Mouse (Mus musculus): ENCODE data around the gene Rap1gap. TPM values are rescaled to one million over a fixed set of nuclear protein-coding genes. Genes with fewer than 3 reads are reported as not detected.

Rap1gap gene
- total RNA-seq, 2 experiments from 2014 or later = 13.8 to 19.4 TPM

DNA sequence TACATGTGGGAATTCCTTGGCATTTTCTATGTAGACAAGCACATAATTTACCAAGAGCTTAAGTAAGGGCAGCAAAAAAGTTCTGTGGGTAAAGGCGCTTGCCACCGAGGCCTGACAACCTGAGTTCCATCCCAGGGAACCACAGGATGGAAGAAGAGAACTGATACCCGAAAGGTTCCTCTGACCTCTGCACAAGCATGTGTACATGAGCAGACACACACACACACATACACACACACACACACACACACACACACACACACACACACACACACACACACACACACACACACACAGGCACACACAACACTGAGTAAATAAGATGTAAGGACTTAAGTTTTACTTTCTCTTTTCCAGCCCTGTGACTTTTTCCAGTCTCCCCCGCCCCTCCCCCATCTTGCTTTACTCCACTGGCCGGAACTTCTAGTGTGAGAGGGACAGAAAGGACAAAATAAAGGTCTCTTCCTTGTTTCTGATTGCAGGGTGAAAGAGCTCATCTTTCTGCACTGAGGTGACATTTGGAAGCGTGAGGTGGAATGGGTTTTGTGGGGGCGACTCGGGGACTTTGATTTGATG is 99.5 kb downstream of the Rap1gap start:
- DNase-seq (ENCODE audit: low spot score) = no peak
- intact Hi-C loops (cut with DNase I) = no loop called here

DNA sequence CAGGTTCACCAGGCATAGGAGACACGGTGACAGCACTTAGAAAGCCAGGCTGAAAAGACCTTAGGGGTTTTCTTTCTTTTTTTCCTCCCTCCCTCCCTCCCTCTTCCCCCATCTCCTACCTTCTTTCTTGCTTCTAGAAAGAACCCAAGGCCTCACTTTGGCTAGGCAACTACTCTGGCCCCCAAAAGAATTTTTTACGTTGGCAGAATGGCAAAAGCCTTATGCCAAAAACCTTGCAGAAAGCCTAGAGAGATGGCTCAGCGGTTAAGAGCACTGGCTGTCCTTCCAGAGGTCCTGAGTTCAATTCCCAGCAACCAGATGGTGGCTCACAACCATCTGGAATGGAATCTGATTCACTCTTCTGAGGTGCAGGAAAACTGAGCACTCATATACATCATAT is 100.1 kb downstream of the Rap1gap start:
- intact Hi-C loops (cut with DNase I) = no loop called here
- no peak for DNase-seq (ENCODE audit: low spot score)

DNA sequence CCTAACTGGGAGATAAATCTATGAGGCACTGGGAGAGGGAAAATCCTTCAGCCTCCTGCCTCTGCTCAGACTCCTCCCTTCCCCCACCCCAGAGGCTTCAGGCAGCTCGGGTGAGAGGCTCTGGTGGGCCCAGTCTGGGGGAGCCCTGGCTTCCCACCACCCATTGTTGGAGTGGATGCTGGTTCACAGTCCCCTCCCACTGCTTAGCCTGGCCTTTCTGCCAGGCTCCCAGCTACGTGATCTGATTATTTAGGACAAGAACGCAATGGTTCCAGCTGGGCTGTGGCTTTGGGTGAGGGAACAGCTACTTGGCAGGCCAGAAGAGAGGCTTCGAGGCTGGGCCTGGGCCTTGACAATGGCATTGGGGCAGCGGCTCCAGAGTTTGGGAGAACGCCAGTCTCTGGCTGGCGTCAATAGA is 101.0 kb downstream of the Rap1gap start:
- no peak for DNase-seq (ENCODE audit: low spot score)
- intact Hi-C loops (cut with DNase I) = no loop called here

DNA sequence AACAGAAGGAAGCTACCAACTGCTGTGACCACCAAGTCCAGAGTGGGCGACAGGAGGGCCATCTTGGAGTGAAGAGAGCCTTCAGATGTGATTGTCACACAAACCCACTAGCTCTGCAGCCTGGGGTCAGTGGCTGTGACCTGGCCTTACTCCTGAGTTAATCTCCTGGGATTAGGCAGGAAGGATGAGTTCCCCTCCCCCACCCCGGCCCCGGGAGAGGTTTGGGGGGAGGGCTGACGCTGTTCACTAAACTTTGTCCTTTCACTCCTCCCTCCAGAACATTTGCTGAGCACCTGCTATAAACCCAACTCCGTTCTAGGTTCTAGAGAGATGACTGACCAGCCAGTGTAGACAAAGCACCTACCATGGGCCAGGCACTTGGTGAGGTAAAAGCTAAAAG is 101.8 kb downstream of the Rap1gap start:
- no peak for DNase-seq (ENCODE audit: low spot score)
- intact Hi-C loops (cut with DNase I) = no loop called here

DNA sequence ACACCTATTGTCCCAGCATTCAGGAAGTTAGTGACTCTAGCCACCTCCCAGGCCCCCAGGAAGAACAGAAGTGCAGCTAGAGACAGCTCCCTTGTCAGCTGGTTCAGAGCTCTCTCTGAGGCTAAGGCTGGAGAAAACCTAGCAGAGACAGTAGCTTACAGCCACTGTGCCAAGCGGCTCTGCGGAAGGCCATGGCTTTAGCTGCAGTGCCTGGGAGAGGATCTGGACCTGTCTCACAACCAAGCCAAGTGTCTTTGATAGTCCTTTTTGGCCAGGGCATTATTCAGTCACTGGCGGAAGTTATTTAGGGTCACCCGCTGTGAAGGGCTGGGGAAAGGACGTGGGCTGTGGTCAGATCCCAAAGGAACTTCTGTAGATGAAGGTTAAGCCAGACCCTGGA is 103.9 kb downstream of the Rap1gap start:
- intact Hi-C loops (cut with DNase I) = no loop called here
- DNase-seq (ENCODE audit: low spot score) = no peak

DNA sequence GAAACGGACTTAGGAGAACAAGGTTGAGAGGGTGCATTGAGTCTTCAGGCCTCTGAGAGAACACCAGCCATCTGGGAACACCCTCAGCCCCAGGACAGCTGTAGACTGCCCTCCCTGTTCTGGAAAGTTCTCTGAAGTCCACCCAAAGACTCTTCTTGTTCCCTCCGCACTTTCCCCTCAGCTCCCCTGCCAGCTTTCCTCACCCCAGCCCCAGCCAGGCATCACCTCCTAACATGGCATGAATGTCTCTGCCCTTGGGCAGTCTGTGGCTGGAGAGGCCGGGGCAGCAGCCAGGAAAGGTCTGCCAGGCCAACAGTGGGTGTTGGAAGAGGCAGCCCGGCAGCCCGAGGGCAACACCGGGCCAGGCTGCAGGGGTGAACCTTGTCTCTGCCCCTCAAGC is 104.3 kb downstream of the Rap1gap start:
- intact Hi-C loops (cut with DNase I) = no loop called here
- DNase-seq (ENCODE audit: low spot score) = peak; percentile 45

DNA sequence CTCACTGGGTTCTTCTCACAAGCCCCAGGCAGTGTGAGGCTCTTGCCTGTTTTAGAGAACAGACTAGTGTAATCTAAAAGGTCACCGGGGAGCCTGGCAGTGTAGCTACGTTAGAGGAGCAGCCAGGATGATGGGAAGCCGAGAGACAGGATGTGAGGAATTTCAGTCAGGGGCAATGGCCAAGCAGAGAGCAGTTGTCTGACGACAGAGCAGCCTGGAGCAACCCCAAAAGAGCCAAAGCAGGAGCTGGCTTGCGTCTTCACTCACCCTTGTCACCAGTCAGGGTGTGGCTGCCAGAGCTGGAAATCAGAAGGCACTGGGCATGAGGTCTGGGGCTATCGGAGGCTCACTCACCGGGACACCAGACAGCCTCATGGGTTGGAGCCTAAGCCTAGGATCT is 105.1 kb downstream of the Rap1gap start:
- peak; percentile 67 for DNase-seq (ENCODE audit: low spot score)
- intact Hi-C loops (cut with DNase I) = loop anchor here (5.0 kb wide), 1 partner anchor 32 kb away; no protein-coding TSS in a partner anchor

DNA sequence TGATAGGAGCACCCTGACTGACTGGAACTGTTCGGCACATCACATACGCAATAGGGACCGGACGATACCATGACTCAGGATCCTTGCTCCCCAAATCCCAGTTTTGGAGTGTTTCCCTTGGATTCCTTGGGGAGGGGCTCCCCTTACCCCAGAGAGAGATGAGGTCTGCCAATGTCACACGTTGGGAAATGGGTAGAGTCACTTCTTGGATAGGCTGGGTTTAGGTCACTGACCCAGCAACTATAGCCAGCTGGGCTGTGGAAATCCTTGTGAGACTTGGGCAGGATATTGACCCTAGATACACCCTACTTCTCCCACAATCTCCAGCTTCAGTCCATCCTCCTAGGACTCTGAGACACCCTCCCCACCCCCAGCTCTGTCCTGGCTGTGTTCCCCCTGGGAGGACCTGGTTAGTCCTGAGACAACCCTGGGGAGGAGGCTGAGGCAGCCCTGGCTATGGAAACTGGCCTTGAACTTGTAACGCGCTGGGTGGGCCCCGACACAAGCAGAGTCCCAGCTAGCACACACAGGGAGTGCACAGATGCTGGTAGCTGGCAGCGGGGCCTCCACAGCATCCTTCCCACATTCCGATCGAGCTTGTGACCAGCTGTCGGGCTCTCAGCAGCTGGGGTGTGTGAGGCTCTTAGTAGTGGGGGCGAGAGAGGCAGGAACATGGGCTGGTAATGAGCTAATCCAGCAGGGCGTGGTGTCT is 106.5 kb downstream of the Rap1gap start:
- DNase-seq (ENCODE audit: low spot score) = peak; percentile 69
- intact Hi-C loops (cut with DNase I) = loop anchor here (5.0 kb wide), 1 partner anchor 34 kb away; no protein-coding TSS in a partner anchor

DNA sequence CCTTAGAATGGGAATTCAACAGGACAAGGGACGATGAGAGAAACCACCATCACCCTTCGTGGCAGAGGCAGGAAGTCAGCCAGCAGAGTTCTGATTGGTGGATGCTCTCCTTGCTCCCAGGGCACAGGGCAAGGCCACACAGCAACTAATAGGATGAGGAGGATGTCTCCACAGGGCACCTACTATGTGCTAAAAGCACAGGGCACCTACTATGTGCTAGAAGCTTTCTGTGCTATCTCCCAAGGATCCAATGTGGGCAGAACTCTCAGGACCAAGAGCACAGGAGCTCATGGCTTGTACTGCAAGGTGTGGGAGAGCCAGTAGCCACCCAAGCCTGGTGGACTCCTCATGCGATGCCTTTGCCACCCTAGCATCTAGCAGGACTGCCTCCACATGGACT is 107.2 kb downstream of the Rap1gap start:
- intact Hi-C loops (cut with DNase I) = loop anchor here (5.0 kb wide), 1 partner anchor 34 kb away; no protein-coding TSS in a partner anchor
- DNase-seq (ENCODE audit: low spot score) = no peak

DNA sequence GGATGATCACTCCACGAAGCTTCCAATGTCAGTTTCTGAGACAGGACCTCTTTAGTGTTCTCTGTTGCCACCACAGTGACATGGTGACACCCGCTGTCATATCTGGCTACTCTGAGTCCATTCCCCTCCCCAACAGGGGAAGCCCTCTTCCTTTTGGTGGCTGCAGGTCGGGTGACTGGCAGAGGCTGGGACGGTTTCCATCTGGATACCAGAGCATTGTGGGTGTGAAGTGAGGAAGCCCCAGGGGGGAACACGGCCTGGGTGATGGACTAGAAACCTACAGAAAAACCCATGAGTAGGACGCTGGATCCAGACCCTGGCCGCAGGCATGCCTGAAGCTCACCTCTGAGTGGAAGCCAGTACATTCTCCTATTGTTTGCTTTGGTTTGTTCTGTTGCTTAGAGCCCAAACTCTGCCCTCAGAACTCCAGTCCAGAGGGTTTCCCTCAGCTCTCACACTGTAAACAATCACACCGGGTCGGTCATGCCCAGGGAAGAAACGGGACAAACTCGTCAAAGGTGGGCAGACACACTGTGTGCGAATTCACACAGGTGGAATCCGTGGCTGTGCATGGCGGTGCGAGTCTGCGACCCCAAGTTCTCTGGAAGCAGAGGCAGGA is 108.0 kb downstream of the Rap1gap start:
- intact Hi-C loops (cut with DNase I) = loop anchor here (5.0 kb wide), 1 partner anchor 35 kb away; no protein-coding TSS in a partner anchor
- no peak for DNase-seq (ENCODE audit: low spot score)

DNA sequence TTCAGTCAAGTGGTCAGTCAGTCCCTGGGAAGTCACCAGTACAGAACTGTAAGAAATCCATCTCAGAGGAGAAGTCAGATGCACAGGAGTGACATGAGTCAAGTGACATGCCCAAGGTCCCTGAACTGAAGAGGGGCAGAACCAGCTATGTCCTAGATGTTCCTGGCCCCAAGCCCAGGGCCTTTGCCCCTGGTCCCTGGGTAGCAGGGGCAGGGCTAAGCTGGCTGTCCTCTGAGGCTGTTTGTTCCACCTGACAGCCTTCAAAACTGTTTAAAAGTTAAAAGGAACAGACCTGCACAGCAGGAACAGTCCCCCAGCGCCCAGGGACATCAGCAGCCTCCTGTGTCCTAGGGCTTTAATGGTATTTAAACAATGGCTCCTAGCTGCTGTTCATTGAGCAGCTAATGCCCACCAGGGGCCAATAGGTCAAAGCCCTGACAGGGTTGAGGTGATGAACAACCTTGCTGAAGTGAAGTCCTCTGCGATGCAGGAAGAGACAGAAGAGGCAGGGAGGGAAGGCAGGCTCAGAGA is 108.9 kb downstream of the Rap1gap start:
- no peak for DNase-seq (ENCODE audit: low spot score)
- intact Hi-C loops (cut with DNase I) = loop anchor here (5.0 kb wide), 1 partner anchor 36 kb away; no protein-coding TSS in a partner anchor

DNA sequence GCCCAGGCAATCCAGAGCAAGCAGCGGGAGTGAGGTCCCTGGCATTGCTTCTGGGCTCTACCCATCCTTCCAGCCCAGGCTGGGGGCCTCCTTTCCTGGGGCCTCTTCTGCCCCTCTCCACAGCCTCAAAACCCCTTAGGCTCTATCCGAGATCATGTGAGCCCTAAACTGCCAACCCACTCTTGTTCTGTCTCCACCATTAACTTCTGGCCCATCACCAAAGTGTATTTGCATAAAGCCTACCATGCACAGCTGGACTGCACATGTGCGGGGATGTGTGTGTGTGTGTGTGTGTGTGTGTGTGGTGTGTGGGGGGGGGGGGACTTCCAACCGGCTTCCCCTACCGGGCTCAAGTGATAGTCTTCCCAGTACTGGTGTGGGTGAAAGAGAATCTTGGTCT is 109.5 kb downstream of the Rap1gap start:
- intact Hi-C loops (cut with DNase I) = loop anchor here (5.0 kb wide), 1 partner anchor 37 kb away; no protein-coding TSS in a partner anchor

DNA sequence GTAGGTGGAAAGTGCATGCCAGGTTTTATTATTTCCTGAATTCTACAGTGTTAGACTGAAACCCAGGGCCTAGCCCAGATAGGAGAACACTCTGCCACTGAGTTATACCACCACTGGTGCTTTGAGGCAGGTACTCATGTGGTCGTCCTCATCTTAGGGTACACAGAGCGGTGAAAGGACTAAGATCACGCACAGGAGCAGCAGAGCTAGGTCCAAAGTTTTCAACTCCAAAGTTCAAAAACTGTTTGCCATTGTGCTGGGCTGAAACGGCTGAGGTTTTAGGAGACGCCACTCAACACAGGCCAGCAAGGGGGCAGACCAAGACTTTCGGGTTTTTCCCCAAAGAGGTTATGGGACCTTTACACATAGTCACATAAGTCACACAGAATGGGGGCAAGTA is 110.0 kb downstream of the Rap1gap start:
- intact Hi-C loops (cut with DNase I) = loop anchor here (5.0 kb wide), 1 partner anchor 37 kb away; no protein-coding TSS in a partner anchor
- no peak for DNase-seq (ENCODE audit: low spot score)

More for the DNA sequence above, 109.5 kb downstream of the Rap1gap start:
- no peak for DNase-seq (ENCODE audit: low spot score)

DNA sequence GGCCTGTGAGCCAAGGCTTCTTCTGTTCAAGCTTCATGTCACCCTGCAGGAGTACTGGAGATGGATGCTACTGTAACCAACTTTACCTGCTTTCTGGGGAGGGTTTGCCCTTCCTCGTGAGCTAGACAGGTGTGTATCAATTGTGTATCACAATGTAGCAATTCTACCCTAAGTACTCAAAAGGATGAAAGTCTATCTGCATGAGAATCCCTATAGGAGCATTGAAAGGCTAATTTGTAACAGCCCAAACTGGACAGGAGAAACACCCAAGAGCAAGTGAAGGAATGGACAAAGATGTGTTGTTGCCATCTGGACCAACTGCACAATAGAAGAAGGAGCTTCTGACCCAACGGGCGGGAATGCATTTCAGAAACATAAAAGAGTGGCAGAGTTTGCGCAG is 113.3 kb downstream of the Rap1gap start:
- intact Hi-C loops (cut with DNase I) = no loop called here
- DNase-seq (ENCODE audit: low spot score) = no peak

DNA sequence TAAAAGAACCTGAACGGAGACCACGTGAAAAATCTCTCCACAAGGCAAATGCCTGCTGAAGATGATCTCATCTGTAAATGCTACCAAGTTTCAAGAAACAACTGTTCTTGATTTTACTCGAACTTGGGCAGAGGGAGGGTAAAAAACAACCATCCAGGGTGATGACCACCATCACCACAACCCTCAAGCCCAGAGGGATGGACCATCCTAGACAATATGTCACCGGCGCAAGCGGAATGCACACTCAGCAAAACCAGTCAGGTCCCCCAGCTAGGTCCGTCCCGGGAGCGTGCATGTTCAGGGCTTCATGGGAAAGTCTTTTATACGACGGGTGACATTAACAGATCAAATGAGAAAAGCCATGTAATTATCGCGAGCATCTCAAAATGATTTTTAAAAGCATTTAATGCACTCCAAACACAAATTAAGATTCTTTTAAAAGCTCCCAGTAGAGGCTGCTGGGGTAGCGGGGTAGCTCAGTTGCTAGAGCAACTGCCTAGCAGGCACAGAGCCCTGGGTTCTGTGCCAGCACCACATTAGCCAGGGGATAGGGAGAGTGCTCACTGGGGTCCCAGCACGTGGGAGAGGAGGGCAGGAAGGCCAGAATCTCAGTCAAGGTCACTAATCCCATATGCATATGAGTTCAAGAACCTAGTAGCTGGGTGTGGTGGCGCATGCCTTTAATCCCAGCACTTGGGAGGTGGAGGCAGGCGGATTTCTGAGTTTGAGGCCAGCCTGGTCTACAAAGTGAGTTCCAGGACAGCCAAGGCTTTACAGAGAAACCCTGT is 114.1 kb downstream of the Rap1gap start:
- intact Hi-C loops (cut with DNase I) = no loop called here
- no peak for DNase-seq (ENCODE audit: low spot score)

Other genes with a start within 250 kb of the Rap1gap start
- not detected for gene Cela3b, start 234.2 kb upstream of the Rap1gap start, total RNA-seq (2021)
- not detected for gene 1700013G24Rik, start 211.4 kb upstream of the Rap1gap start, total RNA-seq (2021)
- gene Hspg2, start 196.0 kb upstream of the Rap1gap start, total RNA-seq (2021) = 100 to 1,000 TPM; 249 to 297 TPM
- not detected for gene Ldlrad2, start 90.2 kb upstream of the Rap1gap start, total RNA-seq (2021)
- 10 to 100 TPM; 33.0 to 33.3 TPM for gene Usp48, start 71.0 kb upstream of the Rap1gap start, total RNA-seq (2021)
- gene Alpl, start 131.7 kb downstream of the Rap1gap start, total RNA-seq (2021) = 10 to 100 TPM; 52.8 to 68.3 TPM
- gene Ece1, start 197.5 kb downstream of the Rap1gap start, total RNA-seq (2021) = 100 to 1,000 TPM in 1 of 2 experiments, 10 to 100 TPM in 1; 91.2 to 111 TPM